Mouse (Mus musculus) megakaryocyte, embryonic 14.5 days (primary cell): Measurements from ENCODE around the gene Sapcd2. TPM values are rescaled to one million over a fixed set of nuclear protein-coding genes. Genes with fewer than 3 reads are reported as not detected.

Experiments
- H3K27me3 ChIP-seq: replicated peaks from 2 replicates; pipeline ENCODE3; 2012; ENCODE audit warnings: inconsistent platforms
- H3K36me3 ChIP-seq: replicated peaks from 2 replicates; pipeline ENCODE3; 2012; ENCODE audit warnings: low read length, inconsistent platforms, mixed read lengths
- H3K4me1 ChIP-seq: 2 replicates; pipeline ENCODE4 v1.6.1; 2012; ENCODE audit warnings: inconsistent platforms
- H3K4me3 ChIP-seq: replicated peaks from 2 replicates; pipeline ENCODE3; 2012; ENCODE audit warnings: moderate library complexity, mild to moderate bottlenecking, inconsistent platforms
- H3K9me3 ChIP-seq: 2 replicates; pipeline ENCODE4 v1.6.1; 2012; ENCODE audit warnings: inconsistent platforms
- FLI1 ChIP-seq: IDR thresholded peaks from 2 replicates; pipeline ENCODE4 v1.6.1; 2012; ENCODE audit warnings: low read length, inconsistent platforms, mixed read lengths
- GATA1 ChIP-seq: IDR thresholded peaks from 3 replicates; pipeline ENCODE4 v1.6.1; 2012; ENCODE audit warnings: mixed read lengths, low read length, inconsistent platforms, borderline replicate concordance
- polyA plus RNA-seq: library from polyadenylated mRNA; stranded (reverse); fragments of >175 nt; gene quantifications from 2 replicates; pipeline ENCODE4 v1.2.3, GENCODE M21; 2012; ENCODE audit warnings: low replicate concordance; ENCODE audit not compliant: insufficient read depth

The Sapcd2 gene
- polyA plus RNA-seq, 1 experiment: 29.9 TPM

DNA sequence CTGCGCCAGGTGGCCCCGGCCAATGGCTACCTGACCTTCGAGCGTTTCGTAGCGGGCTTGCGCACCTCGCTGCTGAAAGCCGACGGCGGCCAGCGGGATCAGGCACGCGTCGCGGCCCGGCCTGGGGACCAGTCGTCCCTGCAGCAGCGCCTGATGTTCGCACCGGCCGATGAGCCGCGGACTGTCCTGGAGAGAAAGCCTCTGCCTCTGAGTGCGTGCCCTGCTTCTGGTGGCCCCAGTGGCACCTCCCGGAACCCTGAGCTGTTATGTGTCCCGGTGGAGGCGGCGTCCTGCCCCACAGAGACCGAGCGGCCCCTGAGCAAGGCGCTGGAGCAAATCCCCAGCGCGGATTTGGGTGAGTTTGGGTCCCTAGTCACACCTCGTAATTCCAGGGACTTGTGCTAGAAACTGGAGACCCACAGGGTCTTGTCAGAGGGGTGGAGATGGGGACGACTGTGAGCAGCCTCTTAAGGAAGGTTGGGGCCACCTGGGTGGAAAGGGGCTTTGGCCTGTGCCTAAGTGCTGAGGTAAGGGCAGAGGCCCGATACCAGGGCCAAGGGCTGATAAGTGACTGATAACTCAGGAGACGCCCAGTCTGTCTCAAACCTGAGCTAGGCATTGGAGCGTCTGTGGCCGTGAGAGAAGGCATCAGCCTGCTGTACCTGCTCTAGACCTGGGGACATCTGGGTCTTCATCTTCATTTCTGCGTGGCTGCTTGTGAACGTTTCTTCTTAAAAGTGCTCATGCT is 697 bp downstream of the Sapcd2 start:
- H3K9me3 ChIP-seq: no peaks in the 10 kb centered on the region
- peak overlapping the region; percentile 97 for H3K4me3 ChIP-seq
- H3K36me3 ChIP-seq: peaks cover 33% of the 10 kb centered on the region
- peaks cover 51% of the 10 kb centered on the region for H3K4me1 ChIP-seq
- no peak for TF ChIP-seq GATA1
- H3K27me3 ChIP-seq: peaks cover 8% of the 10 kb centered on the region

DNA sequence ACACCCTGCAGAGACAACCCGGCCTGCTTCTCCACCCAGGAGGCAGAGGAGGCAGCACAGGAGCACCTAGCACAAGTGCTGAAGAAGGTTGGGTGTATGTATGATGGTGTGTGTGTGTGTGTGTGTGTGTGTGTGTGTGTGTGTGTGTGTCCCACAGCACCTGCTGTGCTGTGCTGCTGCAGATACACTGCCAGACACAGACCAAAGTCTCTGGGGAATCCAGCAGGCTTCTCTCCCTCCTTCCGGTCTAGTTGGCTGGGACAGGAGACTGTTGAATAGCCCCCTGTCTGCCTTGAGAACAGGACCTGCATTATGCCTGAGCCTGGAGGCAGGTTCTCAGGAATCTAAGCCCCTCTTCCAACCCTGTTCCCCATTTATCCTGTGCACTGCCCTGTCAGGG is 1.3 kb downstream of the Sapcd2 start:
- H3K36me3 ChIP-seq: peaks cover 39% of the 10 kb centered on the region
- peak overlapping the region; percentile 97 for H3K4me3 ChIP-seq
- peaks cover 51% of the 10 kb centered on the region for H3K4me1 ChIP-seq
- H3K27me3 ChIP-seq: peaks cover 5% of the 10 kb centered on the region
- no peak for TF ChIP-seq FLI1
- TF ChIP-seq GATA1: no peak
- H3K9me3 ChIP-seq: no peaks in the 10 kb centered on the region

DNA sequence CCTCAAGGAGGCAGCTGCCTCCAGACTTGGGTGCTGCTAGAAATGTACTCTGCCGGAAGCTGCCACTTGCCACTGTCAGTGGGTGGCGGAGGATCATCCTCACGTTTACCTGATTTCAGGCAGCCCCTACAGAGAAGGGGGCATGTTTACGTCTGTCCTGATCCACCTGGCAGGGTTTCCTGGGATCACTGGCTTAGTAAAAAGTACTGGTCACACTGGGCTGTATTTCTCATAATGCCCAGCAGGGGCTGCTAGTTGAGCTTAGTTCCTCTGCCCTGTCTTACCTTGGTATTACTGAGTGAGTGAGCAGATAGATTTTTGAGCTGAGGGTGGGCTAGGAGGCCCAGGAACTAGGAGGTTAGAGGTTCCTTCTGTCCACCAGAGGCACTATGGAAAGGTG is 4.5 kb downstream of the Sapcd2 start:
- H3K4me3 ChIP-seq: no peak overlapping the region
- TF ChIP-seq GATA1 (no peak), FLI1 (no peak)
- H3K27me3 ChIP-seq: peaks cover 9% of the 10 kb centered on the region
- H3K36me3 ChIP-seq: peaks cover 44% of the 10 kb centered on the region
- no peaks in the 10 kb centered on the region for H3K9me3 ChIP-seq
- H3K4me1 ChIP-seq: peaks cover 37% of the 10 kb centered on the region

DNA sequence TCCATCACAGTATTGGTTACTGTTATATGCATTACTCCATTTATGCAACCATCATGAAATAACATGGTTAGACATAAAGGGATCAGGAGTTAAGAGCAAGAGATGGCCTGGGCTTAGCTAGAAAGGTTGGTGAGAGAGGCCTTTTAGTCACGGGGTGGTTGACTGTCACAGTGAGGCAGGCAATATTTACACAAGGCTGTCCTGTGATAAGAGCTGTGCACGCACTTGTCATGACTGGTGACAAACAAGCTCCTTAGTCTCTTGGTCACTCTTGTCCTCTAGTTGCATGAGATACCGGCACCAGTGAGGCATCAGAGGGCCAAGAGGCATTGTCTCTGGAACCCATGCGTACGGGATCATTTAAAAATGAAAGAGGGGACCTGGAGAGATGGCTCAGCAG is 12.4 kb downstream of the Sapcd2 start:
- Histone ChIP-seq H3K36me3 (no peaks in the 10 kb centered on the region), H3K4me1 (0 out of 2 replicates have a peak, but pooled peaks cover 3% of the 10 kb centered on the region), H3K4me3 (no peak overlapping the region), H3K9me3 (no peaks in the 10 kb centered on the region), H3K27me3 (peaks cover 43% of the 10 kb centered on the region)
- TF ChIP-seq GATA1: no peak
- no peak for TF ChIP-seq FLI1

DNA sequence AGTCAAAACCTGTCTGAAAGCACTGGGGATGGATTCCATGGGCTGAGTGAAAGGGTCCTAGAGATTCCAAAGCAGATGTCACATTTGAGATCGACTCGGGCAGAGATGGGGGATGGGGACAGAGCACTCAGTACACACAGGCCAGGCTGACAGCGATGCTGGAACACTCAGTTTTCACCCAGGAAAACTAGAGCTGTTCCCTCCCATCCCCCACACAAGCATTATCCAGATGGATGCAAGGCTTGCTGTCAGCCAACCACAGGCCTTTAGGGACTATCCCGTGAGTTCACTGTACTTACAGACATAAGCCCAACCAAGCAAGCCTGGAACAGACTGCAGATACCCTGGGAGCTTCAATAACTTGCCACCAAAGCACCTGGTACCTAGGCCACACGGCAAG is 19.1 kb downstream of the Sapcd2 start:
- Histone ChIP-seq H3K4me3 (no peak overlapping the region), H3K27me3 (peaks cover 59% of the 10 kb centered on the region), H3K4me1 (peaks cover 20% of the 10 kb centered on the region), H3K9me3 (no peaks in the 10 kb centered on the region), H3K36me3 (no peaks in the 10 kb centered on the region)
- TF ChIP-seq FLI1 (no peak), GATA1 (no peak)

DNA sequence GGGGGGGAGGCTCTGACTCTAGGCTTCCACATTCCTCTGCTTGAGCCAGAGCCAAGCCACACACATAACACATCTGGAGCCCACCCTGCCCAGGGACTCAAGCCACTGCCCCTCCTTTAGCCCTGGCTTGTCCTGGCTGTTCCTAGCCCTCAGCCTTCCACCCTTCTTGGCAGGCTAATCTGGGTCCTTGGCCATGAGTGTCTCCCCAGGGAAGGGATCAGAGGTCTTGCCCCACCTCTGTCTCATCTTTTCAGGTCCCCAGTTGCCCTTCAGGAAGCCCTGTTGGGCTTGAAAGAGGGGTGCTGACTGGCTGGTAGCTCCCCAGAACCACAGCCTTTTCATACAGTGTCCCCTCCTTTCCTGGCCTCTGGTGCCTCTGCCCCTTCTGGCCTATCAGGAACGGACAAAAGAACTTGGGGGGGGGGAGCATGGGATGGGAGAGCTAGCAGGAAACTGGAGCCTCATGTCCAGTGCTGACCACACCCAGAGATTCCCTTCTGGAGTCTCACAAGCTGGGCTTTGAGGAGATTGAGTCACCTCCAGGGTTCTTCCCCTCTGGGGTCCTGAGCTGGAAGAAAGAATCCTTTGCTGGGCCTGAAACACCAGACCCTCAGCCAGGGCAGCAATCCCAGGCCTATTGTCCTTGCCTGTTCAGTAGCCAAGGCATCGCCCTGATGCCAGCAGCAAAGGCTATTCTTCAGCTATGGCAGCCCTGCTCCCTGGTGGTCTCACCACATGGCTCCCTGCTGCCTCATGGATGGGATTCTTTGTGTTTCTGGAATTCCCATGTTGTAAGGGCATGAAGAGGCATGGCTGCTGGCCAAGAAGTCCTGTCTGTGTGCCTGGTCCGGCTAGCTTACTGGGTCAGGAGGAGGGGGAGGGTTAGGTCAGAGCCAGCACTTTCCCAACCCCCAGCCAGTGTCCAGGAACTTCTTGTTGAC is 22.4 kb downstream of the Sapcd2 start:
- Histone ChIP-seq H3K9me3 (no peaks in the 10 kb centered on the region), H3K4me3 (no peak overlapping the region), H3K27me3 (peaks cover 80% of the 10 kb centered on the region), H3K4me1 (peaks cover 28% of the 10 kb centered on the region), H3K36me3 (no peaks in the 10 kb centered on the region)
- TF ChIP-seq FLI1 (no peak), GATA1 (no peak)

DNA sequence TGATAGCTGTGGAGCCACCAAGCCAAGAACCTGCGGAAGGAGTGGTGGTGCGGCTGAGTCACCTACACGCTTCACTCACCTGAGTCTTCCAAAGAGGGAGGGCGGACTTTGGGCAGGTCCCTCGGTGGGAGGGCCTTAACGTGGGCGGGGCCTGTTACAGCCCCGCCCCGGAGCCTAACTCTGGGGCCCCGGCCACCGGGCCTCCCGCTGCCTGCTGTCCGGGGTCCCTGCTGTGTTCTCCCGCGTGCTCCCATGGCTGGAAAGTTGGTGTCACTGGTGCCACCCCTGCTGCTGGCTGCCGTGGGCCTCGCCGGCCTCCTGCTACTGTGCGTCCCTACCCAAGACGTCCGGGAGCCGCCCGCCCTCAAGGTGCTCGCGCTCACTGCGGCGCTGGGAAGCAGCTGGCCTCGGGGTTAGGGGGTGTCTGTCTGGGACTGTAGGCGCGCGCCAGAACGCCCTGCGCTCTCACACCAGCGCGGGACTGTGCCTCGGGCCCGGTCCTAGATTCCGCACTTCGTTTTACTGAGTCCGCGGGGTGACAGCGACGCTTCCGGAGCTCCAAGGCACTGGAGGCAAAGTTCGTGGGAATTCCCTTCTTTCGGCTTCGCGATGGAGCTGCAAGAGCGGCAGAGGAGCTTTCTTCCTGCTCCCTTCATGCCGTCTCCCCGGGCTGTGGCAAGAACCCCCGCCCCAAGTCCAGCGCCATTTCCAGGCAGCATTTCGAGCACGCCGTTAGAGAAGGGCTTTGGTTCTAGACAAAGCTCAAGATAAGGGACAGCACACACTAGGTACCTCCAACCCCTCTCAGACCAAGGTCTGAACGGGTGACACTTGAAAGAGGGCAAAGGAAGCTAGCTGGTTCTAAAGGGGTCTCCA is 23.8 kb downstream of the Sapcd2 start, which contains the start of gene Entpd2:
Entpd2 (plus strand) TSS at position 154 of the 876 bp plus-strand sequence.
- H3K27me3 ChIP-seq: peaks cover 91% of the 10 kb centered on the region
- H3K9me3 ChIP-seq: no peaks in the 10 kb centered on the region
- H3K4me1 ChIP-seq: peaks cover 35% of the 10 kb centered on the region
- peak within 1 kb of the TSS; percentile 89 for H3K4me3 ChIP-seq
- no peaks in the 10 kb centered on the region for H3K36me3 ChIP-seq
- TF ChIP-seq GATA1 (no peak), FLI1 (no peak)

DNA sequence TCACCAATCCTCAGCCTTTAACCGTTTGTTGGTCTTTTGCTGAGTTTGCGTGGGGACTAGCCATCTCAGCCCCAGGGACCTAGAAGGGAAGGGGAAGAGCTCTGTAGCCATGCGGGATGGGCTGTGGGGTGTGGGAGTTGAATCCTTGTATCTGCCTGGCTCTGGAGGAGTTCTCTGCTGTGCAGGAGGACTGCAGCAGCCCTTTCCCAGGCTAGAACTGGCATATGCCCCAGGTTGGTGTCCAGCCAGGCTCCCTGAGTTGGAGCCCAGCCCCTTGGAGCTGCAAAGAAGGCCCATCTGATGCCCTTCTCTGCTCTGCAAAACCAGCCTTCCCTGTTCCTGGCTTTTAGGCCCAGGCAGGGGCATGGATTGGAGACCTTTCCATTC is 24.5 kb downstream of the Sapcd2 start:
- Histone ChIP-seq H3K4me1 (peaks cover 36% of the 10 kb centered on the region), H3K9me3 (no peaks in the 10 kb centered on the region), H3K27me3 (peaks cover 93% of the 10 kb centered on the region), H3K4me3 (no peak overlapping the region), H3K36me3 (no peaks in the 10 kb centered on the region)
- no peak for TF ChIP-seq FLI1
- no peak for TF ChIP-seq GATA1

DNA sequence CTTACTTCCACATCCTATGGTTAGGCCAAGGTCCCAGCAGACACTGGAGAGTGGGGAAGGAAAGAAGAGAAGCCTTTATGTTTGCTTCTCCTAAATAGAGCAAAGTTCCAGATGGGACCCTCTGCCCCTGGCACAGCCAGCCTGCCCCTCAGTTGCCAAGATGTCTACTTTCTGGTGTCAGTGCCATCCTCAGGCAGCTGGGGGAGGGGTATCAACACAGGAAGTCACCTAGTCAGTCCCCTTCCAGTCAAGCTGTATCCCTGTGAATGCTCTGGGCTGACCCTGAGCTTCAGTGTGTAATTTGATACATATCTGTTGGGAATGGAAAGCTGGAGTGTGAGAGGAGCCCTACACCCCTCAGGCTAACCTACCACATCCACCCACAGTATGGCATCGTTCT is 24.9 kb downstream of the Sapcd2 start:
- no peaks in the 10 kb centered on the region for H3K36me3 ChIP-seq
- H3K9me3 ChIP-seq: no peaks in the 10 kb centered on the region
- peaks cover 36% of the 10 kb centered on the region for H3K4me1 ChIP-seq
- peaks cover 93% of the 10 kb centered on the region for H3K27me3 ChIP-seq
- TF ChIP-seq GATA1 (no peak), FLI1 (no peak)
- no peak overlapping the region for H3K4me3 ChIP-seq
